Mouse (Mus musculus) MEL (cell line): ENCODE results near the gene Ccdc87. TPM values are rescaled to one million over a fixed set of nuclear protein-coding genes. Genes with fewer than 3 reads are reported as not detected.
A peak's percentile ranks its signal among the peaks of the same experiment; 100 is the strongest.

ENCODE experiments used
- DNase-seq: peaks from one replicate; pipeline ENCODE4 v3.0.0; 2011; ENCODE audit warnings: low read depth, low spot score
- H3K27ac ChIP-seq: 2 replicates; pipeline ENCODE4 v1.5.1; 2012; ENCODE audit warnings: low read depth, mild to moderate bottlenecking, control low read depth, low read length, moderate library complexity; ENCODE audit not compliant: control insufficient read depth
- H3K27me3 ChIP-seq, 2 experiments: fragments of 150-350 bp in 1 of 2; sonication (generic) in 1 of 2; 2 replicates each; pipeline ENCODE4 v1.6.1; 2012; ENCODE audit warnings: low read length in 2 of 2, mild to moderate bottlenecking in 2 of 2, improper control_type of control experiment in 1 of 2, moderate library complexity in 1 of 2; ENCODE audit not compliant: insufficient read depth in 2 of 2, control insufficient read depth in 1 of 2
- H3K36me3 ChIP-seq, 2 experiments: 2 replicates each; pipeline ENCODE4 v1.6.1; 2012 to 2014; ENCODE audit warnings: low read length in 2 of 2, improper control_type of control experiment in 1 of 2, inconsistent platforms in 1 of 2, mild to moderate bottlenecking in 1 of 2; ENCODE audit not compliant: insufficient read depth in 2 of 2, control insufficient read depth in 1 of 2
- H3K4me1 ChIP-seq, 2 experiments: fragments of 150-350 bp in 1 of 2; sonication (generic) in 1 of 2; 2 replicates each; pipeline ENCODE4 v1.6.1; 2012; ENCODE audit warnings: low read length in 2 of 2, improper control_type of control experiment in 1 of 2, mild to moderate bottlenecking in 1 of 2; ENCODE audit not compliant: insufficient read depth in 2 of 2, control insufficient read depth in 1 of 2
- H3K4me3 ChIP-seq, 2 experiments: fragments of 150-350 bp in 1 of 2; sonication (generic) in 1 of 2; 2 replicates each; pipeline ENCODE4 v1.5.1; 2012; ENCODE audit warnings: low read depth in 2 of 2, low read length in 2 of 2, mild to moderate bottlenecking in 2 of 2, moderate library complexity in 2 of 2, control low read depth in 1 of 2, improper control_type of control experiment in 1 of 2; ENCODE audit not compliant: control insufficient read depth in 1 of 2, insufficient read depth in 1 of 2
- H3K79me2 ChIP-seq: 2 replicates; pipeline ENCODE4 v1.6.1; 2012; ENCODE audit warnings: mild to moderate bottlenecking, low read length, moderate library complexity; ENCODE audit not compliant: control insufficient read depth, poor library complexity, insufficient read depth
- H3K9ac ChIP-seq: 2 replicates; pipeline ENCODE4 v1.6.1; 2012; ENCODE audit warnings: low read depth, mild to moderate bottlenecking, control low read depth, low read length, moderate library complexity; ENCODE audit not compliant: control insufficient read depth, poor library complexity, severe bottlenecking
- H3K9me3 ChIP-seq: fragments of 150-350 bp; sonication (generic); replicated peaks from 2 replicates; pipeline ENCODE4 v1.6.1; 2012; ENCODE audit warnings: mild to moderate bottlenecking, low read length, improper control_type of control experiment, moderate library complexity; ENCODE audit not compliant: insufficient read depth
- BHLHE40 ChIP-seq: IDR thresholded peaks from 2 replicates; pipeline ENCODE4 v1.6.1; 2012; ENCODE audit warnings: low read depth, mild to moderate bottlenecking, inconsistent platforms, low read length, improper control_type of control experiment, borderline replicate concordance
- CHD1 ChIP-seq: IDR thresholded peaks from 2 replicates; pipeline ENCODE4 v1.6.1; 2012; ENCODE audit warnings: low read depth, mild to moderate bottlenecking, inconsistent platforms, low read length, improper control_type of control experiment
- CHD2 ChIP-seq: IDR thresholded peaks from 2 replicates; pipeline ENCODE4 v1.6.1; 2011; ENCODE audit warnings: low read length, improper control_type of control experiment
- CTCF ChIP-seq, 3 experiments: IDR thresholded peaks in 2 of 3; conservative IDR thresholded peaks in 1 of 3; 2 replicates each; pipeline ENCODE4 v1.5.1; 2011 to 2012; ENCODE audit warnings: low read length in 3 of 3, low read depth in 2 of 3, mild to moderate bottlenecking in 2 of 3, improper control_type of control experiment in 1 of 3, inconsistent platforms in 1 of 3, mixed read lengths in 1 of 3, moderate library complexity in 1 of 3; ENCODE audit not compliant: control insufficient read depth in 1 of 3, insufficient read depth in 1 of 3, poor library complexity in 1 of 3, severe bottlenecking in 1 of 3
- E2F4 ChIP-seq: IDR thresholded peaks from 2 replicates; pipeline ENCODE4 v1.6.1; 2011; ENCODE audit warnings: low read depth, low read length, improper control_type of control experiment, borderline replicate concordance
- ETS1 ChIP-seq: IDR thresholded peaks from 2 replicates; pipeline ENCODE4 v1.6.1; 2012; ENCODE audit warnings: low read depth, mild to moderate bottlenecking, inconsistent platforms, low read length, improper control_type of control experiment, moderate library complexity
- GABPA ChIP-seq: IDR thresholded peaks from 2 replicates; pipeline ENCODE4 v1.6.1; 2012; ENCODE audit warnings: low read depth, mild to moderate bottlenecking, inconsistent platforms, low read length, improper control_type of control experiment, moderate library complexity
- HCFC1 ChIP-seq: IDR thresholded peaks from 2 replicates; pipeline ENCODE4 v1.6.1; 2012; ENCODE audit warnings: low read depth, mild to moderate bottlenecking, inconsistent platforms, low read length, improper control_type of control experiment, moderate library complexity
- JUND ChIP-seq: IDR thresholded peaks from 2 replicates; pipeline ENCODE4 v1.6.1; 2011; ENCODE audit warnings: low read depth, mild to moderate bottlenecking, improper control_type of control experiment, low read length
- KAT2A ChIP-seq: conservative IDR thresholded peaks from 2 replicates; pipeline ENCODE4 v1.6.1; 2012; ENCODE audit warnings: low read depth, low read length, improper control_type of control experiment, inconsistent platforms
- MAX ChIP-seq: IDR thresholded peaks from 2 replicates; pipeline ENCODE4 v1.6.1; 2011; ENCODE audit warnings: low read length, improper control_type of control experiment
- MAZ ChIP-seq: IDR thresholded peaks from 2 replicates; pipeline ENCODE4 v1.6.1; 2012; ENCODE audit warnings: low read depth, mild to moderate bottlenecking, inconsistent platforms, low read length, improper control_type of control experiment
- MEF2A ChIP-seq: IDR thresholded peaks from 2 replicates; pipeline ENCODE4 v1.6.1; 2014; ENCODE audit warnings: low read depth, mild to moderate bottlenecking, inconsistent platforms, low read length, improper control_type of control experiment; ENCODE audit not compliant: poor library complexity, insufficient replicate concordance, severe bottlenecking; ENCODE audit errors: extremely low read depth
- MXI1 ChIP-seq: IDR thresholded peaks from 2 replicates; pipeline ENCODE4 v1.6.1; 2011; ENCODE audit warnings: mild to moderate bottlenecking, low read depth, low read length, improper control_type of control experiment
- MYC ChIP-seq: IDR thresholded peaks from 2 replicates; pipeline ENCODE4 v1.6.1; 2011; ENCODE audit warnings: low read depth, mild to moderate bottlenecking, low read length, improper control_type of control experiment, moderate library complexity
- POLR2AphosphoS5 ChIP-seq: IDR thresholded peaks from 2 replicates; pipeline ENCODE4 v1.6.1; 2012; ENCODE audit warnings: low read depth, borderline replicate concordance, mild to moderate bottlenecking, inconsistent platforms, low read length, moderate library complexity, mixed read lengths
- SMC3 ChIP-seq: IDR thresholded peaks from 2 replicates; pipeline ENCODE4 v1.6.1; 2011; ENCODE audit warnings: low read depth, low read length, improper control_type of control experiment
- TAL1 ChIP-seq: IDR thresholded peaks from 2 replicates; pipeline ENCODE4 v1.6.1; 2012; ENCODE audit warnings: mild to moderate bottlenecking, inconsistent platforms, low read length, moderate library complexity, mixed read lengths
- UBTF ChIP-seq: IDR thresholded peaks from 2 replicates; pipeline ENCODE4 v1.6.1; 2012; ENCODE audit warnings: low read depth, mild to moderate bottlenecking, inconsistent platforms, low read length, improper control_type of control experiment, moderate library complexity, borderline replicate concordance; ENCODE audit not compliant: insufficient read depth
- USF2 ChIP-seq, 2 experiments: IDR thresholded peaks; 2 replicates each; pipeline ENCODE4 v1.6.1; 2011 to 2012; ENCODE audit warnings: improper control_type of control experiment in 2 of 2, low read length in 2 of 2, borderline replicate concordance in 1 of 2, inconsistent platforms in 1 of 2, low read depth in 1 of 2, mild to moderate bottlenecking in 1 of 2; ENCODE audit not compliant: insufficient read depth in 1 of 2
- ZC3H11A ChIP-seq: IDR thresholded peaks from 2 replicates; pipeline ENCODE4 v1.6.1; 2012; ENCODE audit warnings: low read depth, mild to moderate bottlenecking, inconsistent platforms, low read length, improper control_type of control experiment
- ZMIZ1 ChIP-seq: IDR thresholded peaks from 2 replicates; pipeline ENCODE4 v1.6.1; 2012; ENCODE audit warnings: low read depth, mild to moderate bottlenecking, inconsistent platforms, low read length, improper control_type of control experiment, moderate library complexity
- ZNF384 ChIP-seq: IDR thresholded peaks from 2 replicates; pipeline ENCODE4 v1.6.1; 2012; ENCODE audit warnings: low read depth, mild to moderate bottlenecking, inconsistent platforms, low read length, improper control_type of control experiment
- polyA plus RNA-seq, 2 experiments: library from polyadenylated mRNA; stranded (reverse) in 1 of 2; unstranded in 1 of 2; fragments of >175 nt in 1 of 2; fragments of >200 nt in 1 of 2; gene quantifications; 2 replicates each; pipeline versions ENCODE4 v1.2.1 to v1.2.4; 2012; ENCODE audit warnings: low replicate concordance in 2 of 2, low read depth in 1 of 2; ENCODE audit not compliant: insufficient read length in 2 of 2, insufficient read depth in 1 of 2, missing spikeins in 1 of 2
- total RNA-seq: library from RNA; depleted of rRNA; stranded (reverse); fragments of 300-350 nt; gene quantifications from 2 replicates; pipeline ENCODE4 v1.2.3, GENCODE M21; 2012

The Ccdc87 gene
- total and polyA plus RNA-seq, 3 experiments = 0.04 to 0.06 TPM; not detected in 1

DNA sequence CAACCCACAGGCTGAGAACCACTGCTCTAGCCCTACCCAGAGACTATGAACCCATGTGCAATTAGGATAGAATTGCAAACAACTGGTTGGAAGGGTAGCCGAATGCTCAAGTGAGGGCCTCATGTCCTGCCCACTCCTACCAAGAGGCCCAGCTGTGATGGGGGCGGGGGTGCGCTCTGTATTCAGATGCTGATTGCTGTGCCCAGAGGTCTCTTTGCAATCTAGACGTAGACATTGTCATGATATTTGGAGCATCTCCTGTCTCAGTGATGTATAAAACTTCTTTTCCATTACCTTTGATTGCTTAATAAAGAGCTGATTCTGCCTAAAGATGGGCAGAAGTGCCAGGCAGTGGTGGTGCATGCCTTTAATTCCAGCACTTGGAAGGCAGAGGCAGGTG is 10.6 kb downstream of the Ccdc87 start:
- no peaks in the 10 kb centered on the region for H3K9me3 ChIP-seq
- peaks cover 2 to 3% of the 10 kb centered on the region in 2 experiments; a peak in 3 of 4 replicates for H3K27me3 ChIP-seq
- no peak overlapping the region for H3K9ac ChIP-seq
- no peaks in the 10 kb centered on the region for H3K79me2 ChIP-seq
- H3K36me3 ChIP-seq = peaks cover 0 to 10% of the 10 kb centered on the region in 2 experiments; a peak in 2 of 4 replicates
- no peak overlapping the region for H3K27ac ChIP-seq
- TF ChIP-seq HCFC1 (no peak), GABPA (no peak), MAX (no peak), ZC3H11A (no peak), KAT2A (no peak)
- peaks cover 7 to 9% of the 10 kb centered on the region in 2 experiments; a peak in 3 of 4 replicates for H3K4me1 ChIP-seq
- no peak overlapping the region for H3K4me3 ChIP-seq
- DNase-seq = no peak

- Histone ChIP-seq H3K27ac (no peak overlapping the region), H3K9ac (no peak overlapping the region), H3K79me2 (no peaks in the 10 kb centered on the region), H3K9me3 (no peaks in the 10 kb centered on the region), H3K36me3 (peaks cover 0 to 10% of the 10 kb centered on the region in 2 experiments; a peak in 2 of 4 replicates), H3K4me3 (no peak overlapping the region), H3K4me1 (peaks cover 6 to 9% of the 10 kb centered on the region in 2 experiments; a peak in 3 of 4 replicates), H3K27me3 (peaks cover 2 to 3% of the 10 kb centered on the region in 2 experiments; a peak in 3 of 4 replicates)
- no peak for DNase-seq
- TF ChIP-seq ZNF384 (0 out of 2 replicates have a peak, but pooled peaks have one; percentile 15), KAT2A (no peak)
Measured at GRCm38 (mm10) chr19:4850281-4850680, 11.1 kb downstream of the Ccdc87 start.

DNA sequence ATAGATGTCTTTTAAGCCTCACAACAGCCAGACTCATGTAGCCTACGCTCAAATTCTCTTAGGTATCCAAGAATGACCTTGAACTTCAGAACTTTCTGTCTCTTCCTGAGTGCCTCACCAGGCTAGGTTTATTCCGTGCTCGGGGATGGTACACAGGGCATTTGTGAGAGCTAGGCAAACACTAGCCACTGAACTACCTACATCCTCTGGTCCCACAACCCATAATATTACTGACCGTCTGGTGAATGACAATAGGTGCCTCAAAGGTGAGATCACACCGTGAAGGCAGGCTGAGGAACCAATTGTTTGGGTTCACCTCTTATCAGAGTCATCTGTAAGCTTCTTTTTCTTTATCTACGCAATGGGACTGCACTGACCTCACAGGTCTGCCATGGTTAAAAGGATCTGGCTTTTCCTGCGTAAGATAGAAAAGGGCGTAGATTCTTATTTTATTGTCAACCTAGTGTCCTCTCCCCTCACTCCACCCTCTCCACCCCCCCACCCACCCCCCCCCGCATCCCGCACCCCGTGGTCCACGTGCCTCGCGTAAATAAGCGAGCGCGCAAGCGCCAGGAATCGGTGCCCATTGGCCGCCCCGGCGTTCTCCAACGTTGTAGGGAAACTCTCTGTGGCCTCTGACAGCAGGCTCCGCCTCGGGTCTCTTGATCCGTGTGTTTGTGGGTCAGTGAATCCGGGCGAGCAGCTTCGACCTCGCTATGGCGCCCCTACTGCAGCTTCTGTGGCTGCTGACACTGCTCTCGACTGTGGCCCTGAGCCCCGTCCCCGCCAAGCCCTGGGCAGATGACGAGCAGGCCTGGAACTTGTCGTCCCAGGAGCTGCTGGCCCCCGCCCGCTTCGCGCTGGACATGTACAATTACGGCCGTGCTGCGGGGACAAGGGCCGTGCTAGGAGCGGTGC is 15.6 kb downstream of the Ccdc87 start, which contains the start of gene Ctsf:
Gene Ctsf (plus strand): TSS at position 579 of the 918 bp plus-strand sequence.
- Histone ChIP-seq H3K4me3 (no peak within 1 kb of the TSS), H3K9ac (no peak within 1 kb of the TSS), H3K36me3 (no peaks in the 10 kb centered on the region), H3K27me3 (peaks cover 2 to 3% of the 10 kb centered on the region in 2 experiments; a peak in 3 of 4 replicates), H3K4me1 (peaks cover 0 to 5% of the 10 kb centered on the region in 2 experiments; a peak in 1 of 4 replicates), H3K9me3 (no peaks in the 10 kb centered on the region), H3K79me2 (no peaks in the 10 kb centered on the region), H3K27ac (no peak within 1 kb of the TSS)
- TF ChIP-seq CTCF (IDR thresholded peaks at IDR 0.05 in 2 of 3, conservative IDR thresholded peaks at IDR 0.05 in 1 of 3; ENCODE audit: control insufficient read depth in 1 of 3, insufficient read depth in 1 of 3, low read depth in 2 of 3, low read length in 3 of 3, poor library complexity in 1 of 3, severe bottlenecking in 1 of 3) (no peak), CHD2 (no peak), ETS1 (no peak), BHLHE40 (no peak), JUND (no peak), UBTF (no peak), TAL1 (no peak), MEF2A (no peak), ZMIZ1 (no peak), ZC3H11A (no peak), SMC3 (no peak), MYC (no peak), E2F4 (no peak), MXI1 (no peak), POLR2AphosphoS5 (no peak), MAZ (no peak), USF2 (IDR thresholded peaks at IDR 0.05; ENCODE audit: borderline replicate concordance in 1 of 2, insufficient read depth in 1 of 2, low read depth in 1 of 2, low read length in 2 of 2) (no peak), CHD1 (no peak)
- DNase-seq = no peak
